Mouse (Mus musculus) lung, postnatal 0 days (tissue): Measurements from ENCODE around the gene Map6.

Experiments used
- CTCF ChIP-seq: IDR thresholded peaks from 2 replicates; pipeline ENCODE4 v1.5.1; 2016; ENCODE audit warnings: antibody characterized with exemption, mild to moderate bottlenecking
- EP300 ChIP-seq: IDR thresholded peaks from 2 replicates; pipeline ENCODE4 v1.6.1; 2016; ENCODE audit warnings: antibody characterized with exemption, mild to moderate bottlenecking, control low read depth

DNA sequence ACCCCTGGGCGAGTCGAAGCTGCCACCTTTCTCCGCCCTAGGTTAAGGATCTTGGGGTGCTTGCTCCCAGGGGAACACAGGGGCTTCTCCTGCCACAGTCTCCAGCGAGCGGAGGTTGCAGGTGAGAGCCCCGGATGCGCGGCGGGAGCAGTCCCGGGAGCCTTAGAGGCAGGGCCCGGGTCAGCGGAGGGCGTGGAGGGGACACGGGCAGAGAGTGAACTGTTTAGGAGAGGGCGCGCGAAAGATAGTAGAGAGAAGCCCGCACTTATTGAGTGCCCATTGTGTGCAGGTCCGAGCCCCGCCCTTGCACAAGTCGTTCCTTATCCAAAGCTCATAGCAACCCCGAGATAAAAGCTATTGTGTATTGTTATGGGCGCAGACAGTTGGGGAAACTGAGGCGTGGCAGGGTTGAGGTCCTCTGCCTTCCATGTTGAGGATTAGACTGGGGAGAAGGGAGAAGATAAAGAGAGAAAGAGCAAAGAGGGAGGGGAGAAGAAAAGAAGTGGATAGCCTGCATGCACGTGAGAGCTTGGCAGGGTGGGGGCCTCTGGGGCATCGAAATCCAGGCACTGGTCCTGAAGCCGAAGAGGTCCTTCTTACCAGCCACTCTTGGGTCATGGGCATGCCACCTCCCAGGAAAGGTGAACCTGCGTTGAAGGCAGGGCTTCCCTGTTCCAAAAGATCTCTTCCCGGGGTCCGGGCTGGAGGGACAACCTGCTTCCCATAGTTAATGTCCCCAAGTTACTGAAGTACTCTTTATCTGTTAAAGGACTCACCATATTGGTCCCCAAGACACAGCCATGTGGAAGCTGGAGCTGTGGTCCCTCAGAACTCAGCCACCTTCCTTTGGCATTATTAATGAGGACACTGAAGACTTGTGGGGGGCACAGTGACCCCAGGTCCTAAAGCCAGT lies 115.1 kb downstream of the Map6 start:
- TF ChIP-seq EP300, result no peak
- no peak for TF ChIP-seq CTCF
